Mouse (Mus musculus) thymus, adult 2 months (tissue): ENCODE results near the gene 4932438H23Rik. TPM values are rescaled to one million over a fixed set of nuclear protein-coding genes. Genes with fewer than 3 reads are reported as not detected.

ENCODE experiments used
- DNase-seq: peaks from one replicate; pipeline ENCODE4 v3.0.0; 2021
- H3K27ac ChIP-seq: fragments of 200-500 bp; 2 replicates; pipeline ENCODE4 v1.5.1; 2012; ENCODE audit warnings: low read length, control low read depth; ENCODE audit not compliant: control insufficient read depth, insufficient read depth
- H3K27me3 ChIP-seq: fragments of 200-500 bp; 2 replicates; pipeline ENCODE4 v1.6.1; 2012; ENCODE audit warnings: mild to moderate bottlenecking, low read length, moderate library complexity, mixed read lengths; ENCODE audit not compliant: control insufficient read depth, insufficient read depth
- H3K36me3 ChIP-seq: fragments of 200-500 bp; 2 replicates; pipeline ENCODE4 v1.6.1; 2012; ENCODE audit warnings: mild to moderate bottlenecking, low read length, moderate library complexity; ENCODE audit not compliant: control insufficient read depth, insufficient read depth
- H3K4me1 ChIP-seq: fragments of 200-500 bp; replicated peaks from 2 replicates; pipeline ENCODE4 v1.6.1; 2012; ENCODE audit warnings: low read length; ENCODE audit not compliant: control insufficient read depth, insufficient read depth
- H3K4me3 ChIP-seq: fragments of 200-500 bp; 2 replicates; pipeline ENCODE4 v1.5.1; 2012; ENCODE audit warnings: mild to moderate bottlenecking, low read length, control low read depth, moderate library complexity; ENCODE audit not compliant: control insufficient read depth, insufficient read depth
- CTCF ChIP-seq: fragments of 200-500 bp; IDR thresholded peaks from 2 replicates; pipeline ENCODE4 v1.5.1; 2012; ENCODE audit warnings: mild to moderate bottlenecking, control low read depth, low read length, moderate library complexity, borderline replicate concordance; ENCODE audit not compliant: control insufficient read depth, poor library complexity, insufficient read depth; ENCODE audit errors: extremely low read depth
- POLR2A ChIP-seq: fragments of 200-500 bp; IDR thresholded peaks from 2 replicates; pipeline ENCODE4 v1.6.1; 2012; ENCODE audit warnings: mild to moderate bottlenecking, low read length, control low read depth, moderate library complexity; ENCODE audit not compliant: control insufficient read depth, poor library complexity, insufficient read depth; ENCODE audit errors: extremely low read depth
- WGBS: fragments of 180-500 bp; shearing (Covaris S2); methylation state at CpG from one replicate; pipeline ENCODE4 v1.1.7; 2018; 5-methylcytosine and 5-hydroxymethylcytosine counted together
- polyA plus RNA-seq: library from polyadenylated mRNA; depleted of rRNA; stranded (reverse); fragments of >200 nt; gene quantifications from 2 replicates; pipeline ENCODE4 v1.2.3, GENCODE M21; 2012

Gene 4932438H23Rik
- polyA plus RNA-seq, 1 experiment = 1.1 TPM

DNA sequence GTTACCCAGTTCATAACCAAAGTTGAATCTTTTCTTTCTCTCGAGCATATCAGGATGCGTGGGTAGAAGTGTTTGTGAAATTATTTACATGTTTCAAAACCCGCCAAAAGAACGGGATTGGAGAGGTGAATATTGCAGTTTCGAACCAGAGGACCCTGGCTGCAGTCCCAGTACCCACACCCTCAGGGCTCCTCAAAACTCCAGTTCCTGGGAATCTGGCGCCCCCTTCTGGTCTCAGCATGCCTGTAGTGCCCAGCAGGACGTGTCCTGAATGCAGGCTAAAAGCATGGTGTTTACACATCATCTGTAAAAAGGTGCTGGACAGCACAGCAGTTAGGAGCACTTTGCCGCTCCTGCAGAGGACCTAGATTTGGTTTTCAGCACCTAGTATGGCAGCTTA, 49.4 kb downstream of the 4932438H23Rik start:
- H3K36me3 ChIP-seq = no peaks in the 10 kb centered on the region
- DNase-seq = peak; percentile 57
- no peak overlapping the region for H3K27ac ChIP-seq
- H3K4me3 ChIP-seq = no peak overlapping the region
- peaks cover 8% of the 10 kb centered on the region for H3K4me1 ChIP-seq
- TF ChIP-seq POLR2A (no peak), CTCF (0 out of 2 replicates have a peak, but pooled peaks have one; percentile 28)
- H3K27me3 ChIP-seq = no peaks in the 10 kb centered on the region
- WGBS = 82% methylated on average over 8 of the region's 8 CpGs

DNA sequence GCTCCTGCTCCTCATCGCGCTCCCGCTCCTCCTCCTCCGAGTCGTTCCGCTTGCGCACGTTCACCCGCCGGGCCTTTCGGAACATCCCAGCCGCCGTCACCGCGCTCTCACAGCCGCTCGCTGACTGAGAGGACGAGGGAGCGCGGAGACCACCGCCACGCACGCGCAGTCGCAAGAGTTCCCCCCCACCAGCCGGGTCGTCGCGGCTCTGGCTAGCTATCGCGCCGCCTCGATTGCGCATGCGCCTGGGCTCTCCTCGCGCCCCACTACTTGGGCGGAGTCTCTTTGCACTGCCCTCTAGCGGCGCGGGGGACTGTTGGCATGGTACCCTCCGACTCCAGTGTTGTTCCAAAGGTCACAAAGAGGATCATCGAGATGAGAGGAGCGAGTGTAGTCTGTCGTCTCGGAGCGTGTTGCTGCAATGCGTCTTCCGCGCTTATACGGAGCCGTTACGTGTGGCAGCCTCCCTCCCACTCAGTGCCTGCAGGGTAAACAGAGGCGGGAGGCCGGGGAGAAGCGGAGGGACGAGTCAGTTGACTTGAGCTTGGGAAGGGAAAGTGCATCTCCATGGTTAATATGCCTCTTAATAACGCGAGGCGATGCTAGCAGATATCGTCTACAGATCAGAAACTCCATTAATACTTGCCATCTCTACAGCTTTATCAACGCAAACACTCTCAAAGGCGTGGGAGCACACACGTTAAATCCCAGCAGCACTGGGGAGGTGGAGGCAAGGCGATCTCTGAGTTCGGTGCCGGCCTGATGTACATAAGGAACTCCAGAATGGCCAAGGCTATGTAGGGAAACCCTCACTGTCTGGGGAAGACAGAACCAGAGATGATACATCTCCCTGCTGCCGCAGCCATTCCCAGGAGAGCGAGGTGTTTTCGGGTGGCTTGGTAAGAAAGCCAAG, 50.4 kb downstream of the 4932438H23Rik start, which contains the start of gene Paxbp1:
Gene Paxbp1 (minus strand): TSS at position 274 of the 913 bp plus-strand sequence.
- DNase-seq = peak; percentile 99
- TF ChIP-seq CTCF (peak; percentile 95), POLR2A (peak; percentile 88)
- H3K4me3 ChIP-seq = peak within 1 kb of the TSS; percentile 84
- WGBS = 2% methylated on average over 70 of the region's 70 CpGs
- no peaks in the 10 kb centered on the region for H3K36me3 ChIP-seq
- H3K27ac ChIP-seq = peak within 1 kb of the TSS; percentile 67
- H3K4me1 ChIP-seq = peaks cover 8% of the 10 kb centered on the region
- H3K27me3 ChIP-seq = no peaks in the 10 kb centered on the region

DNA sequence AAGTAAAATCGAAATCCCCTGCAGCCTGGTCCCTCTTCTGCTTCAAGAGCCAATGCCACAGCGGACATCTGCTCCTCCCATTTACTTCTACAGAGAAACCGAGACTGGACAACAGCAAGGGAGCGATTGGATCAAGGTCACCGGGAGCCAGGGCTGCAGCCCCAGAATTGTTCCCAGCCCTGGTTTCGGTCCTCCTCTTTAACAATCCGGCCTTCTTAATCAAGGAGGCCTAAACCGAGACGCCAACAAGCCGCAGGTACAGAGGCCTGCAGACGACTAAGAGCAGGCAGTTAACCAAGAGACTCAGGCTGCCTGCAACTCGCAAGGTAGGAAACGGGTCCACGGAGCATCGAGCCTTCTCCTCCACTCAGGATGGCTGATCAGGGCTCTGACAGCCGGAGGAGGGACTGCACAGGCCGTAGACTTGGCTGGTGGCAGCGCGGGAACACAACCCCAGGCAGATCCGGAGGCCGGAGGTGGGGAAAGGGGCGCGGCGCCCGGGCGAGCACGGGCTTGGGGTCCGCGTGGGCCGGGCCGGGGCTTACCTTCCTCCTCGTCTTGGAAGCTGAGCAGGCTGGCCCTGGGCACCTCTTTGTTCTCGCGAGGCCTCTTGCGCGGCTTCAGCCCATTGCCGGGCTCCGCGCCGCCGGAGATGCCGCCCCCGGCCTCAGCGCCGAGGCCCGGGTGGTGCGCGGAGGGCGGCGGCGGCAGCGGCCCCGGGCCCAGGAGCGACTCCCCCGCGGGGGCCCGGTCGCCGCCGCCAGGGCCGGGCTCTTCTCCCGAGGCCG, 51.3 kb downstream of the 4932438H23Rik start:
- Histone ChIP-seq H3K27ac (peak overlapping the region; percentile 24), H3K4me3 (peak overlapping the region; percentile 84), H3K27me3 (no peaks in the 10 kb centered on the region), H3K36me3 (no peaks in the 10 kb centered on the region), H3K4me1 (peaks cover 8% of the 10 kb centered on the region)
- peak; percentile 67 for DNase-seq
- under 1% methylated on average over 63 of the region's 63 CpGs for WGBS
- TF ChIP-seq POLR2A (no peak), CTCF (no peak)

GRCm38 (mm10) chr16:91042640-91043039, 52.3 kb downstream of the 4932438H23Rik start:
- no peak overlapping the region for H3K4me3 ChIP-seq
- no peaks in the 10 kb centered on the region for H3K27me3 ChIP-seq
- DNase-seq = no peak
- peaks cover 9% of the 10 kb centered on the region; the same call in 1 of the 2 replicates for H3K36me3 ChIP-seq
- H3K27ac ChIP-seq = no peak overlapping the region
- H3K4me1 ChIP-seq = peaks cover 8% of the 10 kb centered on the region
- 29% methylated on average over 1 of the region's 1 CpGs for WGBS
- TF ChIP-seq POLR2A (no peak), CTCF (no peak)

- Histone ChIP-seq H3K27ac (no peak overlapping the region), H3K36me3 (peaks cover 72% of the 10 kb centered on the region), H3K4me3 (no peak overlapping the region), H3K27me3 (no peaks in the 10 kb centered on the region), H3K4me1 (no peaks in the 10 kb centered on the region)
- no peak for DNase-seq
- WGBS = 86% methylated on average over 10 of the region's 10 CpGs
- TF ChIP-seq POLR2A (no peak), CTCF (no peak)
Observed at GRCm38 (mm10) chr16:91035866-91036265, 59.1 kb downstream of the 4932438H23Rik start.

DNA sequence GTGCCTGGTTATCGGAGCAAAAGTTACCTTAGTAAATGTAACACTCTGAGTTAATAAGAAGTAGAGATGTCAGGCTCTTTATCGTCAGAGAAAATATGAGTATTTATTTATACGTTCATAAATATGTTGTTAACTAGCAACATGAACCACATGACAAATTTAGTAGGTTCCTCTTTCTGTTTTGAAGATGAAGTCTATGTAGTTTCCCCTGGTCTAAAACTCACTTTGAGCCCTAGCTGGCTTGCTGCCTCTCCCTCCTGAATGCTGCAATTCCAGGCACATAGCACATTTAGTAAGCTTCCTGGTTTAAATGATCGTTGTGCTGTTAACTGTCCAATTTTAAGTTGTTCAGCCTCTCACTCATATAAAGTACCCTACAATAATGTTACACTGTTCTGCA, 64.2 kb downstream of the 4932438H23Rik start:
- TF ChIP-seq CTCF (no peak), POLR2A (no peak)
- H3K4me1 ChIP-seq = no peaks in the 10 kb centered on the region
- H3K36me3 ChIP-seq = peaks cover 88% of the 10 kb centered on the region
- H3K27me3 ChIP-seq = no peaks in the 10 kb centered on the region
- DNase-seq = no peak
- no peak overlapping the region for H3K27ac ChIP-seq
- WGBS = 87% methylated on average over 4 of the region's 4 CpGs
- H3K4me3 ChIP-seq = no peak overlapping the region
